ENCODE assay signal across 18 mouse cellular contexts in genomic region chr14:122379996-122380395, GRCm38 (mm10).
DNase-seq lines count a peak whose midpoint lies in the region; ATAC-seq and TF ChIP-seq lines count a peak whose summit lies in the region.
"Had no signal": no experiment of that assay in that cellular context is flagged by ENCODE, and none has a peak within 500 bp of the region (broad histone marks: within the 10 kb centered on the region; RNA-seq: fewer than 3 reads in every experiment).

No protein-coding gene starts in this region.

- H3K4me2 ChIP-seq in kidney, embryonic 16.5 days (replicated peaks; ENCODE audit: low read depth, low read length) = no peak overlapping the region
- H3K4me2 ChIP-seq: neural tube, embryonic 13.5 days had no signal

- ATAC-seq in kidney, embryonic 16.5 days (ENCODE audit: low FRiP score, low TSS enrichment) = no peak
- ATAC-seq: CD4-positive, CD25-positive, alpha-beta regulatory T cell, adult 4 months; forebrain, embryonic 14.5 days; hindbrain, embryonic 16.5 days; intestine, embryonic 16.5 days; midbrain, embryonic 16.5 days had no signal

- no peak for TF ChIP-seq POLR2A in thymus, adult 2 months (IDR thresholded peaks at IDR 0.05; ENCODE audit: control insufficient read depth, extremely low read depth, insufficient read depth, low read length, poor library complexity)

- H3K4me1 ChIP-seq in kidney, embryonic 16.5 days (ENCODE audit: insufficient read depth, low read length) = no peaks in the 10 kb centered on the region
- no peaks in the 10 kb centered on the region for H3K4me1 ChIP-seq in thymus, adult 2 months (replicated peaks; ENCODE audit: control insufficient read depth, insufficient read depth, low read length)

- no peaks in the 10 kb centered on the region for H3K9me3 ChIP-seq in kidney, embryonic 16.5 days (ENCODE audit: low read length)
- H3K9me3 ChIP-seq: heart, embryonic 10.5 days; neural tube, embryonic 13.5 days had no signal

- no peak overlapping the region for H3K9ac ChIP-seq in kidney, embryonic 16.5 days (replicated peaks; ENCODE audit: low read length)
- H3K9ac ChIP-seq: neural tube, embryonic 13.5 days had no signal

- H3K4me3 ChIP-seq in kidney, embryonic 16.5 days (ENCODE audit: low read length) = no peak overlapping the region
- no peak overlapping the region for H3K4me3 ChIP-seq in thymus, adult 2 months (ENCODE audit: control insufficient read depth, insufficient read depth, low read length)
- H3K4me3 ChIP-seq: heart, embryonic 10.5 days; myocyte; neural tube, embryonic 13.5 days had no signal

- H3K36me3 ChIP-seq in kidney, embryonic 16.5 days (ENCODE audit: insufficient read depth, low read length) = no peaks in the 10 kb centered on the region
- H3K36me3 ChIP-seq in thymus, adult 2 months (ENCODE audit: control insufficient read depth, insufficient read depth, low read length) = no peaks in the 10 kb centered on the region
- H3K36me3 ChIP-seq: heart, embryonic 10.5 days; neural tube, embryonic 13.5 days had no signal

- no peak for TF ChIP-seq CTCF in thymus, adult 2 months (IDR thresholded peaks at IDR 0.05; ENCODE audit: borderline replicate concordance, control insufficient read depth, extremely low read depth, insufficient read depth, low read length, poor library complexity)

- peak; percentile 62 to 67 for DNase-seq in cerebellum, adult 18-20 months
- DNase-seq in cerebellum, postnatal 4 days (ENCODE audit: low spot score in 2 of 2) = no peak
- peak; percentile 35 for DNase-seq in kidney, adult 9 months
- DNase-seq in cerebellum, postnatal 14 days = peak; percentile 79 to 82
- DNase-seq in thymus, adult 2 months = no peak
- no peak for DNase-seq in urinary bladder, postnatal 10 days (ENCODE audit: low spot score)
- DNase-seq: adrenal gland, postnatal 25 days; thymus, postnatal 36 days had no signal

- WGBS in kidney, embryonic 16.5 days = 91% methylated on average over 5 of the region's 5 CpGs
- WGBS in thymus, adult 2 months = 91% methylated on average over 5 of the region's 5 CpGs

- H3K27ac ChIP-seq in kidney, embryonic 16.5 days (ENCODE audit: low read length) = no peak overlapping the region
- H3K27ac ChIP-seq in thymus, adult 2 months (ENCODE audit: control insufficient read depth, insufficient read depth, low read length) = no peak overlapping the region
- H3K27ac ChIP-seq: heart, embryonic 10.5 days; macrophage; neural tube, embryonic 13.5 days had no signal

- peaks cover 15% of the 10 kb centered on the region; the same call in 1 of the 2 replicates for H3K27me3 ChIP-seq in kidney, embryonic 16.5 days (ENCODE audit: insufficient read depth, low read length)
- H3K27me3 ChIP-seq in thymus, adult 2 months (ENCODE audit: control insufficient read depth, insufficient read depth, low read length) = no peaks in the 10 kb centered on the region

Comparison
In these comparisons a context has a peak if more than half of its experiments do, and no peak if none do; other contexts are left out.
1. DNase-seq: peak in cerebellum, adult 18-20 months (2 of 2), kidney, adult 9 months (single experiment) and cerebellum, postnatal 14 days (2 of 2); none in cerebellum, postnatal 4 days (0 of 2), thymus, adult 2 months (single experiment) and urinary bladder, postnatal 10 days (single experiment).